Comparison of ENCODE assay signal across 24 mouse cellular contexts in genomic region chr1:120451486-120452270, GRCm38 (mm10). TPM values are rescaled to one million over a fixed set of nuclear protein-coding genes. Genes with fewer than 3 reads are reported as not detected.
DNase-seq lines count a peak whose midpoint lies in the region; ATAC-seq and TF ChIP-seq lines count a peak whose summit lies in the region.
"Had no signal": no experiment of that assay in that cellular context is flagged by ENCODE, and none has a peak within 500 bp of the region (broad histone marks: within the 10 kb centered on the region; RNA-seq: fewer than 3 reads in every experiment).

No protein-coding gene starts in this region.

- WGBS in lung, adult 2 months: 57% methylated on average over 9 of the region's 9 CpGs

- no peak for TF ChIP-seq POLR2A in lung, adult 2 months (IDR thresholded peaks at IDR 0.05; ENCODE audit: borderline replicate concordance, extremely low read depth, low read depth, low read length)

- DNase-seq in adrenal gland, adult (ENCODE audit: inconsistent age in 2 of 2, low spot score in 1 of 2): peak; percentile 50 to 85
- DNase-seq in adrenal gland, postnatal 4 days (ENCODE audit: low spot score in 2 of 2): no peak
- DNase-seq in lung, postnatal 25 days (ENCODE audit: low spot score): peak; percentile 10
- DNase-seq in lung, adult 2 months: no peak
- peak; percentile 24 for DNase-seq in adrenal gland, postnatal 14 days
- DNase-seq: B cell, adult 2 months; cerebellum, adult 11-12 months; cerebellum, adult 9-10 months; cerebellum, postnatal 25 days; gastrocnemius, adult 2 months; gastrocnemius, postnatal 36 days; heart, adult 11 months; heart, postnatal 36 days had no signal

- ATAC-seq in erythroblast, adult 5-6 weeks (replicated peaks; ENCODE audit: low FRiP score, poor library complexity, severe bottlenecking): no peak
- no peak for ATAC-seq in inflammation-experienced regulatory T-cells, adult 6 months
- ATAC-seq: activated CD4-positive, CD25-positive, alpha-beta regulatory T cell, adult 4 months; CD4-positive, CD25-positive, alpha-beta regulatory T cell, adult 4 months; forebrain, embryonic 13.5 days had no signal

- TF ChIP-seq CTCF in lung, adult 2 months (IDR thresholded peaks at IDR 0.05; ENCODE audit: insufficient read depth, low read length): no peak

- H3K4me3 ChIP-seq in lung, adult 2 months (replicated peaks; ENCODE audit: extremely low read depth, low read depth, low read length): no peak overlapping the region
- H3K4me3 ChIP-seq: embryonic facial prominence, embryonic 12.5 days; forebrain, embryonic 13.5 days; gastrocnemius, adult 2 months; heart, embryonic 13.5 days; hindbrain, embryonic 15.5 days had no signal

- no peaks in the 10 kb centered on the region for H3K4me1 ChIP-seq in lung, adult 2 months (ENCODE audit: control insufficient read depth, insufficient read depth, low read length)
- H3K4me1 ChIP-seq: embryonic facial prominence, embryonic 12.5 days; forebrain, embryonic 13.5 days; heart, embryonic 13.5 days; hindbrain, embryonic 15.5 days had no signal

RNA-seq across cellular contexts. Expression of gene Marco, which starts 53.1 kb away (rescaled TPM):
- total RNA-seq in adrenal gland, postnatal 4 days (2021): 1 to 10 TPM; 3.2 to 4.4 TPM
- 5.3 and 7.8 TPM in 2 replicates for polyA plus RNA-seq in lung, adult 2 months (2012; rRNA removed)
- 2.1 and 11.4 TPM in 2 replicates for total RNA-seq in adrenal gland, postnatal 14 days (2021)
- 0.77 TPM in 1 of 2 replicates, not detected in the other for total RNA-seq in erythroblast, adult 5-6 weeks (2015; ENCODE audit: low replicate concordance)
- total RNA-seq in erythroblast, adult 5-6 weeks (2017; ENCODE audit: low replicate concordance): 1.0 and 1.4 TPM in 2 replicates
- polyA plus RNA-seq in inflammation-experienced regulatory T-cells, adult 6 months (2017; shearing (Covaris generic)): under 1 TPM in 1 of 3 experiments, not detected in 2; 0.29 TPM
- total RNA-seq: gastrocnemius, adult 2 months had no signal
- polyA plus RNA-seq: activated CD4-positive, CD25-positive, alpha-beta regulatory T cell, adult 4 months; cortical plate, adult 2 months; forebrain, embryonic 13.5 days; G1E; intestine, embryonic 14.5 days had no signal

Comparison
In these comparisons a context has a peak if more than half of its experiments do, and no peak if none do; other contexts are left out.
1. DNase-seq: peak in adrenal gland, adult (2 of 2), lung, postnatal 25 days (single experiment) and adrenal gland, postnatal 14 days (single experiment); none in adrenal gland, postnatal 4 days (0 of 2) and lung, adult 2 months (single experiment).